Mouse (Mus musculus) adrenal gland, postnatal 25 days (tissue): ENCODE results near the gene Slc17a7. TPM values are rescaled to one million over a fixed set of nuclear protein-coding genes. Genes with fewer than 3 reads are reported as not detected.
A peak's percentile ranks its signal among the peaks of the same experiment; 100 is the strongest.
"Not testable (repeated sequence)": the region's sequence is repeated elsewhere in the genome, so short reads cannot be mapped to it uniquely, and the experiment has no call there.

Experiments
- DNase-seq: peaks from one replicate; pipeline ENCODE4 v3.0.0; 2021; ENCODE audit warnings: mixed read lengths
- total RNA-seq: library from RNA; stranded (reverse); gene quantifications from 2 replicates; pipeline ENCODE4 v1.2.3, GENCODE M21; 2021

Gene Slc17a7
- total RNA-seq, 1 experiment from 2014 or later = 0.15 TPM

- peak; percentile 44 for DNase-seq
These were observed 8.7 kb upstream of the Slc17a7 start for GRCm38 (mm10) chr7:45154993-45155514.

- DNase-seq = no peak
These were observed 8.2 kb upstream of the Slc17a7 start for GRCm38 (mm10) chr7:45155590-45155989.

- no peak for DNase-seq
These were observed 7.5 kb upstream of the Slc17a7 start for GRCm38 (mm10) chr7:45156206-45156605.

GRCm38 (mm10) chr7:45157459-45157858, 6.3 kb upstream of the Slc17a7 start:
- DNase-seq = no peak

GRCm38 (mm10) chr7:45158991-45159390, 4.8 kb upstream of the Slc17a7 start:
- no peak for DNase-seq

- no peak for DNase-seq
These were observed 3.4 kb upstream of the Slc17a7 start for GRCm38 (mm10) chr7:45160316-45160800.

GRCm38 (mm10) chr7:45160866-45161265, 2.9 kb upstream of the Slc17a7 start:
- DNase-seq = no peak

GRCm38 (mm10) chr7:45161612-45162473, 1.9 kb upstream of the Slc17a7 start:
- peak; percentile 90 for DNase-seq

GRCm38 (mm10) chr7:45162551-45162950, 1.2 kb upstream of the Slc17a7 start:
- no peak for DNase-seq

- no peak for DNase-seq
These were observed 643 bp upstream of the Slc17a7 start for GRCm38 (mm10) chr7:45162996-45163615.

GRCm38 (mm10) chr7:45164833-45165232, 1.1 kb downstream of the Slc17a7 start:
- no peak for DNase-seq

GRCm38 (mm10) chr7:45165701-45166100, 2.0 kb downstream of the Slc17a7 start:
- no peak for DNase-seq

- no peak for DNase-seq
These were observed 3.2 kb downstream of the Slc17a7 start for GRCm38 (mm10) chr7:45166950-45167401.

- no peak for DNase-seq
These were observed 4.2 kb downstream of the Slc17a7 start for GRCm38 (mm10) chr7:45167761-45168445.

GRCm38 (mm10) chr7:45168656-45169055, 4.9 kb downstream of the Slc17a7 start:
- DNase-seq = no peak

- DNase-seq = no peak
These were observed 5.7 kb downstream of the Slc17a7 start for GRCm38 (mm10) chr7:45169495-45169894.

GRCm38 (mm10) chr7:45172974-45173373, 9.2 kb downstream of the Slc17a7 start:
- no peak for DNase-seq

GRCm38 (mm10) chr7:45173772-45174171, 10.0 kb downstream of the Slc17a7 start:
- DNase-seq = not testable (repeated sequence)

- no peak for DNase-seq
These were observed 11.0 kb downstream of the Slc17a7 start for GRCm38 (mm10) chr7:45174567-45175280.

- no peak for DNase-seq
These were observed 11.6 kb downstream of the Slc17a7 start for GRCm38 (mm10) chr7:45175398-45175797.

GRCm38 (mm10) chr7:45175929-45176328, 12.2 kb downstream of the Slc17a7 start:
- no peak for DNase-seq

GRCm38 (mm10) chr7:45176356-45176755, 12.6 kb downstream of the Slc17a7 start:
- no peak for DNase-seq
